Mouse (Mus musculus) neural tube, embryonic 15.5 days (tissue): ENCODE measurements around the gene Epha3. TPM values are rescaled to one million over a fixed set of nuclear protein-coding genes. Genes with fewer than 3 reads are reported as not detected.

Experiments used
- ATAC-seq: fragments of 200-750 bp; cut with Nextera tagmentation; 2 replicates; pipeline ENCODE4 v1.8.0; 2017; ENCODE audit warnings: mild to moderate bottlenecking, moderate TSS enrichment, moderate library complexity; ENCODE audit not compliant: low FRiP score
- H3K27ac ChIP-seq: fragments of 300-500 bp; sonication (generic); replicated peaks from 2 replicates; pipeline ENCODE4 v1.5.1; 2015; ENCODE audit warnings: mild to moderate bottlenecking, inconsistent platforms
- H3K27me3 ChIP-seq: fragments of 300-500 bp; sonication (generic); replicated peaks from 2 replicates; pipeline ENCODE4 v1.6.1; 2015; ENCODE audit warnings: inconsistent platforms
- H3K36me3 ChIP-seq: fragments of 300-500 bp; sonication (generic); 2 replicates; pipeline ENCODE4 v1.6.1; 2015; ENCODE audit warnings: inconsistent platforms
- H3K4me1 ChIP-seq: fragments of 300-500 bp; sonication (generic); 2 replicates; pipeline ENCODE4 v1.6.1; 2015; ENCODE audit warnings: inconsistent platforms
- H3K4me2 ChIP-seq: fragments of 300-500 bp; sonication (generic); 2 replicates; pipeline ENCODE4 v1.6.1; 2015; ENCODE audit warnings: inconsistent platforms, mild to moderate bottlenecking, moderate library complexity
- H3K4me3 ChIP-seq: fragments of 300-500 bp; sonication (generic); replicated peaks from 2 replicates; pipeline ENCODE4 v1.5.1; 2015; ENCODE audit warnings: mild to moderate bottlenecking, inconsistent platforms
- H3K9ac ChIP-seq: fragments of 300-500 bp; sonication (generic); replicated peaks from 2 replicates; pipeline ENCODE4 v1.6.1; 2015; ENCODE audit warnings: mild to moderate bottlenecking, inconsistent platforms
- H3K9me3 ChIP-seq: fragments of 300-500 bp; sonication (generic); replicated peaks from 2 replicates; pipeline ENCODE4 v1.6.1; 2016; ENCODE audit warnings: inconsistent platforms
- WGBS: fragments of 180-500 bp; shearing (Covaris S2); methylation state at CpG from one replicate; pipeline ENCODE4 v1.1.7; 2015; ENCODE audit warnings: mixed read lengths; 5-methylcytosine and 5-hydroxymethylcytosine counted together
- polyA plus RNA-seq: library from polyadenylated mRNA; unstranded; fragments of >200 nt; fragmentation: Nextera tagmentation; extraction: Ambion mirVana; gene quantifications from 2 replicates; pipeline ENCODE4 v1.2.1, GENCODE M21; 2015

Gene Epha3
- polyA plus RNA-seq, 1 experiment from 2014 or later: 14.0 TPM

GRCm38 (mm10) chr16:63646577-63646976, 217.4 kb downstream of the Epha3 start:
- H3K9ac ChIP-seq: no peak overlapping the region
- ATAC-seq: no peak
- H3K27ac ChIP-seq: no peak overlapping the region
- no peaks in the 10 kb centered on the region for H3K36me3 ChIP-seq
- no peaks in the 10 kb centered on the region for H3K27me3 ChIP-seq
- H3K4me1 ChIP-seq: no peaks in the 10 kb centered on the region
- H3K4me3 ChIP-seq: no peak overlapping the region
- no peak overlapping the region for H3K4me2 ChIP-seq
- no peaks in the 10 kb centered on the region for H3K9me3 ChIP-seq

DNA sequence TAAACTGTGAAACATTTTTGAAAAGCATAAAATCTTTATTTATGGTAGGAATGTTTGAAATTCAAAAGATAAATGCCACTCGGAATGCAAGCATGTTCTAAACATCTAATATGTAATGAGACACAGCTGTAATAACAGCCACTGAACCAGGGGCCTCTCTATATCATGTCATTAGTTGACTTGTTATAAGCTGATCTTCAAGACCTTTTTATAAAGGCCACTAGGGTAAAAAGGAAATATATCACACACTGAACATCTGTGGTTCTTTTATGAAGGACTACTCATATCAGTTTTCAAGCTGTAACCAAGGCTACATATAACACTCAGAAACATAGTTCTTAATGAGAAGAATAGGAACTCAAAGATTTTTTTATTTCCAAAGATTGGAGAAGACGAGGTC, 221.3 kb downstream of the Epha3 start:
- no peak overlapping the region for H3K27ac ChIP-seq
- H3K4me2 ChIP-seq: no peak overlapping the region
- H3K9ac ChIP-seq: no peak overlapping the region
- 82% methylated on average over 2 of the region's 2 CpGs for WGBS
- no peak overlapping the region for H3K4me3 ChIP-seq
- H3K36me3 ChIP-seq: no peaks in the 10 kb centered on the region
- no peaks in the 10 kb centered on the region for H3K4me1 ChIP-seq
- H3K27me3 ChIP-seq: no peaks in the 10 kb centered on the region
- no peaks in the 10 kb centered on the region for H3K9me3 ChIP-seq
- ATAC-seq: no peak

- Histone ChIP-seq H3K4me1 (no peaks in the 10 kb centered on the region), H3K9me3 (no peaks in the 10 kb centered on the region), H3K4me2 (no peak overlapping the region), H3K27ac (no peak overlapping the region), H3K4me3 (no peak overlapping the region), H3K27me3 (no peaks in the 10 kb centered on the region), H3K36me3 (no peaks in the 10 kb centered on the region), H3K9ac (no peak overlapping the region)
- 68% methylated on average over 3 of the region's 3 CpGs for WGBS
- ATAC-seq: no peak
These were observed 222.4 kb downstream of the Epha3 start for GRCm38 (mm10) chr16:63641603-63642002.

GRCm38 (mm10) chr16:63638701-63639100, 225.3 kb downstream of the Epha3 start:
- no peak overlapping the region for H3K27ac ChIP-seq
- no peak for ATAC-seq
- H3K27me3 ChIP-seq: no peaks in the 10 kb centered on the region
- 21% methylated on average over 6 of the region's 6 CpGs for WGBS
- H3K4me1 ChIP-seq: no peaks in the 10 kb centered on the region
- H3K4me3 ChIP-seq: no peak overlapping the region
- H3K4me2 ChIP-seq: no peak overlapping the region
- no peak overlapping the region for H3K9ac ChIP-seq
- no peaks in the 10 kb centered on the region for H3K9me3 ChIP-seq
- no peaks in the 10 kb centered on the region for H3K36me3 ChIP-seq

DNA sequence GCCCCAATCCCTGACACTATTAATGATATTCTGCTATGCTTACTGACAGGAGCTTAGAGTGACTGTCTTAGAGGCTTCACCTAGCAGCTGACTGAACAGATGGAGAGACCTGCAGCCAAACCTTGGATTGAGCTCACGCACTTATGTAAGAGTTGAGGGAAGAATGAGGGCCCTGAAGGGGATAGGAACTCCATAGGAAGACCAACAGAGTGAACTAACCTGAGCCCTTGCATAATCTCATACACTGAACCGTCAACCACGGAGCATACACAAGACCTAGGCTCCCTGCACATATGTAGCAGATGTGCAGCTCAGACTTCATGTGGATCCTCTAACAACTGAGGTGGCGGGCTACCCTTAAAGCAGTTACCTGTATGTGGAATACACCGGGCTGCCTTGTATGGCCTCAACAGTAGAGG, 230.2 kb downstream of the Epha3 start:
- Histone ChIP-seq H3K4me3 (no peak overlapping the region), H3K36me3 (no peaks in the 10 kb centered on the region), H3K4me1 (no peaks in the 10 kb centered on the region), H3K27ac (no peak overlapping the region), H3K27me3 (no peaks in the 10 kb centered on the region), H3K4me2 (no peak overlapping the region), H3K9me3 (no peaks in the 10 kb centered on the region), H3K9ac (no peak overlapping the region)
- no peak for ATAC-seq
- 94% methylated on average over 5 of the region's 5 CpGs for WGBS

DNA sequence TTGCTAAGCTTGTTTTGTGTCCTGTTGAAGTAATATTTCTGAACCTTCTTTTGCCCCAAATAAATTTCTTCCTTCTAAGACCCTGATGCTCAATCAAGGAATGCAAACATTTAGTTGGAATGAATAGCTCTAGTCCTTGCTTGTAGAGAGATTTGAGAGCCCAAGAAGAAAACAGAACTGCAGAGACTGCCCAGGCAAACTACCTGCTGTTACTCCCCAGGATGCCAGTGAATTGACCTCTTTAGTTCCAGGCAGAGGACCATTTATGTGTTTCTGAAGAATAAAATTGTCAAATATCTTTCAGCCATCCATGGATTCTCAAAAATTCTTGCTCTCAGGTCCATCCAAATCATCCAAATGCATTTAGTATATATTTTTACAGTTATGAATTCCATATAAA, 238.7 kb downstream of the Epha3 start:
- ATAC-seq: no peak
- Histone ChIP-seq H3K36me3 (no peaks in the 10 kb centered on the region), H3K4me2 (no peak overlapping the region), H3K9ac (no peak overlapping the region), H3K27ac (no peak overlapping the region), H3K27me3 (no peaks in the 10 kb centered on the region), H3K9me3 (no peaks in the 10 kb centered on the region), H3K4me3 (no peak overlapping the region), H3K4me1 (no peaks in the 10 kb centered on the region)

- no peak for ATAC-seq
- Histone ChIP-seq H3K36me3 (no peaks in the 10 kb centered on the region), H3K4me1 (no peaks in the 10 kb centered on the region), H3K9ac (no peak overlapping the region), H3K4me2 (no peak overlapping the region), H3K27ac (no peak overlapping the region), H3K4me3 (no peak overlapping the region), H3K27me3 (no peaks in the 10 kb centered on the region), H3K9me3 (no peaks in the 10 kb centered on the region)
- 41% methylated on average over 6 of the region's 6 CpGs for WGBS
These were observed 242.1 kb downstream of the Epha3 start for GRCm38 (mm10) chr16:63621845-63622244.

- Histone ChIP-seq H3K27ac (no peak overlapping the region), H3K27me3 (no peaks in the 10 kb centered on the region), H3K9ac (no peak overlapping the region), H3K9me3 (no peaks in the 10 kb centered on the region), H3K36me3 (no peaks in the 10 kb centered on the region), H3K4me2 (no peak overlapping the region), H3K4me1 (no peaks in the 10 kb centered on the region), H3K4me3 (no peak overlapping the region)
- WGBS: 14% methylated on average over 3 of the region's 3 CpGs
- no peak for ATAC-seq
These were observed 248.6 kb downstream of the Epha3 start for GRCm38 (mm10) chr16:63615396-63615795.

GRCm38 (mm10) chr16:63613006-63613405, 251.0 kb downstream of the Epha3 start:
- no peak overlapping the region for H3K4me2 ChIP-seq
- no peaks in the 10 kb centered on the region for H3K9me3 ChIP-seq
- no peaks in the 10 kb centered on the region for H3K36me3 ChIP-seq
- no peak for ATAC-seq
- H3K27me3 ChIP-seq: no peaks in the 10 kb centered on the region
- H3K4me3 ChIP-seq: no peak overlapping the region
- H3K27ac ChIP-seq: no peak overlapping the region
- no peaks in the 10 kb centered on the region for H3K4me1 ChIP-seq
- WGBS: 87% methylated on average over 4 of the region's 4 CpGs
- H3K9ac ChIP-seq: no peak overlapping the region

DNA sequence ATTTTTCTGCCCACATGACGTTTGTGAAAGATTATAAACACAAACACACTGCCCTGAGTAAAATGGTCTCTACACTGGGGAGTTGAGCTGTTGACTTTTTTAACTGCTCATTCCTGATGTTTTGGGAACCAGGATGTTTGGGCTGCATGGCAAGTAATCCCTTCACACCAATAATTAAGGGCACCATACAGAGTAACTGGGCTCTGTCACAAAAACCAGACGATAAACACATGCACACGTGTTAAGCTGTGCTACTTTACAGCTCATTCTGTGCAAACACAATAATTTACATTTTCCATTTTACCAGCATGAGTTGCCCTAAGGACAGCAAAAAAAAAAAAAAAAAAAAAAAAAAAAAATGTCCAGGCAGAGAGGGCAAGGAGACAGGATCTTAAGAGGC, 263.7 kb downstream of the Epha3 start:
- no peak overlapping the region for H3K9ac ChIP-seq
- no peak overlapping the region for H3K4me3 ChIP-seq
- H3K4me1 ChIP-seq: no peaks in the 10 kb centered on the region
- no peak for ATAC-seq
- no peaks in the 10 kb centered on the region for H3K9me3 ChIP-seq
- H3K27ac ChIP-seq: no peak overlapping the region
- no peak overlapping the region for H3K4me2 ChIP-seq
- WGBS: 32% methylated on average over 3 of the region's 3 CpGs
- H3K36me3 ChIP-seq: no peaks in the 10 kb centered on the region
- no peaks in the 10 kb centered on the region for H3K27me3 ChIP-seq

- no peak for ATAC-seq
- 70% methylated on average over 4 of the region's 4 CpGs for WGBS
These were observed 269.3 kb downstream of the Epha3 start for GRCm38 (mm10) chr16:63594656-63595055.

GRCm38 (mm10) chr16:63569746-63570145, 294.2 kb downstream of the Epha3 start:
- Histone ChIP-seq H3K27ac (no peak overlapping the region), H3K4me1 (no peaks in the 10 kb centered on the region), H3K36me3 (no peaks in the 10 kb centered on the region), H3K9ac (no peak overlapping the region), H3K9me3 (no peaks in the 10 kb centered on the region), H3K4me2 (no peak overlapping the region), H3K4me3 (no peak overlapping the region), H3K27me3 (no peaks in the 10 kb centered on the region)
- no peak for ATAC-seq
- 53% methylated on average over 4 of the region's 4 CpGs for WGBS

More at GRCm38 (mm10) chr16:63594656-63595055, 269.3 kb downstream of the Epha3 start:
- no peak overlapping the region for H3K4me2 ChIP-seq
- H3K9me3 ChIP-seq: no peaks in the 10 kb centered on the region
- no peaks in the 10 kb centered on the region for H3K4me1 ChIP-seq
- no peaks in the 10 kb centered on the region for H3K36me3 ChIP-seq
- H3K27me3 ChIP-seq: no peaks in the 10 kb centered on the region
- H3K9ac ChIP-seq: no peak overlapping the region
- H3K4me3 ChIP-seq: no peak overlapping the region
- no peak overlapping the region for H3K27ac ChIP-seq
